Mouse (Mus musculus) midbrain, embryonic 16.5 days (tissue): ENCODE results near the gene Gm49318. TPM values are rescaled to one million over a fixed set of nuclear protein-coding genes. Genes with fewer than 3 reads are reported as not detected.

Source experiments
- ATAC-seq: fragments of 200-750 bp; cut with Nextera tagmentation; 2 replicates; pipeline ENCODE4 v1.8.0; 2017; ENCODE audit warnings: moderate TSS enrichment
- H3K27ac ChIP-seq: fragments of 300-500 bp; sonication (generic); 2 replicates; pipeline ENCODE4 v1.5.1; 2014; ENCODE audit warnings: mild to moderate bottlenecking, low read length, mixed read lengths
- H3K27me3 ChIP-seq: fragments of 300-500 bp; sonication (generic); 2 replicates; pipeline ENCODE4 v1.6.1; 2014; ENCODE audit warnings: low read depth, low read length, mixed read lengths; ENCODE audit not compliant: control insufficient read depth, insufficient read depth
- H3K36me3 ChIP-seq: fragments of 300-500 bp; sonication (generic); 2 replicates; pipeline ENCODE4 v1.6.1; 2014; ENCODE audit warnings: mild to moderate bottlenecking, low read length, moderate library complexity, mixed read lengths; ENCODE audit not compliant: control insufficient read depth, insufficient read depth
- H3K4me1 ChIP-seq: fragments of 300-500 bp; sonication (generic); 2 replicates; pipeline ENCODE4 v1.6.1; 2014; ENCODE audit warnings: mild to moderate bottlenecking, low read length, mixed read lengths; ENCODE audit not compliant: control insufficient read depth, insufficient read depth
- H3K4me2 ChIP-seq: fragments of 300-500 bp; sonication (generic); 2 replicates; pipeline ENCODE4 v1.6.1; 2014; ENCODE audit warnings: mild to moderate bottlenecking, low read length, mixed read lengths
- H3K4me3 ChIP-seq: fragments of 300-500 bp; sonication (generic); 2 replicates; pipeline ENCODE4 v1.5.1; 2014; ENCODE audit warnings: low read depth, mild to moderate bottlenecking, low read length, moderate library complexity, mixed read lengths
- H3K9ac ChIP-seq: fragments of 300-500 bp; sonication (generic); 2 replicates; pipeline ENCODE4 v1.6.1; 2014; ENCODE audit warnings: low read depth, low read length, mixed read lengths
- H3K9me3 ChIP-seq: fragments of 300-500 bp; sonication (generic); replicated peaks from 2 replicates; pipeline ENCODE4 v1.6.1; 2014; ENCODE audit warnings: mild to moderate bottlenecking, low read length, mixed read lengths; ENCODE audit not compliant: control insufficient read depth, poor library complexity, severe bottlenecking
- WGBS: fragments of 180-500 bp; shearing (Covaris S2); extraction: QIAGEN DNeasy Blood & Tissue Kit; methylation state at CpG from one replicate; pipeline ENCODE4 v1.1.7; 2014; 5-methylcytosine and 5-hydroxymethylcytosine counted together
- polyA plus RNA-seq: library from polyadenylated mRNA; unstranded; fragments of >200 nt; fragmentation: Nextera tagmentation; extraction: Ambion mirVana; gene quantifications from 2 replicates; pipeline ENCODE4 v1.2.1, GENCODE M21; 2015

Gm49318 gene
- polyA plus RNA-seq, 1 experiment from 2014 or later, result not detected

- Histone ChIP-seq H3K36me3 (no peaks in the 10 kb centered on the region), H3K9me3 (no peaks in the 10 kb centered on the region), H3K4me2 (peak within 1 kb of the TSS; percentile 75), H3K27me3 (no peaks in the 10 kb centered on the region), H3K9ac (peak within 1 kb of the TSS; percentile 71), H3K4me3 (peak within 1 kb of the TSS; percentile 57), H3K27ac (peak within 1 kb of the TSS; percentile 74), H3K4me1 (peaks cover 21% of the 10 kb centered on the region)
- 4% methylated on average over 57 of the region's 57 CpGs for WGBS
- ATAC-seq, result peak; percentile 98
These were observed 68.6 kb downstream of the Gm49318 start, which contains the start of the genes Ccdc151 and Prkcsh for GRCm38 (mm10) chr9:22002194-22003162. Ccdc151 (minus strand) TSS chr9:22002634. Prkcsh (plus strand) TSS chr9:22002806.

GRCm38 (mm10) chr9:22001633-22002032, 69.4 kb downstream of the Gm49318 start:
- peak overlapping the region; percentile 56; the same call in 1 of the 2 replicates for H3K27ac ChIP-seq
- no peak overlapping the region; the same call in 1 of the 2 replicates for H3K4me3 ChIP-seq
- peak overlapping the region; percentile 69 for H3K4me2 ChIP-seq
- H3K27me3 ChIP-seq, result no peaks in the 10 kb centered on the region
- H3K9me3 ChIP-seq, result no peaks in the 10 kb centered on the region
- H3K4me1 ChIP-seq, result peaks cover 21% of the 10 kb centered on the region
- ATAC-seq, result no peak
- H3K9ac ChIP-seq, result no peak overlapping the region
- no peaks in the 10 kb centered on the region for H3K36me3 ChIP-seq
- WGBS, result 91% methylated on average over 4 of the region's 4 CpGs

GRCm38 (mm10) chr9:22000296-22000695, 70.8 kb downstream of the Gm49318 start:
- H3K4me2 ChIP-seq, result no peak overlapping the region
- no peak overlapping the region for H3K9ac ChIP-seq
- WGBS, result 90% methylated on average over 6 of the region's 6 CpGs
- H3K27ac ChIP-seq, result no peak overlapping the region
- H3K4me3 ChIP-seq, result no peak overlapping the region
- peaks cover 21% of the 10 kb centered on the region for H3K4me1 ChIP-seq
- H3K36me3 ChIP-seq, result no peaks in the 10 kb centered on the region
- H3K27me3 ChIP-seq, result no peaks in the 10 kb centered on the region
- no peak for ATAC-seq
- H3K9me3 ChIP-seq, result no peaks in the 10 kb centered on the region

DNA sequence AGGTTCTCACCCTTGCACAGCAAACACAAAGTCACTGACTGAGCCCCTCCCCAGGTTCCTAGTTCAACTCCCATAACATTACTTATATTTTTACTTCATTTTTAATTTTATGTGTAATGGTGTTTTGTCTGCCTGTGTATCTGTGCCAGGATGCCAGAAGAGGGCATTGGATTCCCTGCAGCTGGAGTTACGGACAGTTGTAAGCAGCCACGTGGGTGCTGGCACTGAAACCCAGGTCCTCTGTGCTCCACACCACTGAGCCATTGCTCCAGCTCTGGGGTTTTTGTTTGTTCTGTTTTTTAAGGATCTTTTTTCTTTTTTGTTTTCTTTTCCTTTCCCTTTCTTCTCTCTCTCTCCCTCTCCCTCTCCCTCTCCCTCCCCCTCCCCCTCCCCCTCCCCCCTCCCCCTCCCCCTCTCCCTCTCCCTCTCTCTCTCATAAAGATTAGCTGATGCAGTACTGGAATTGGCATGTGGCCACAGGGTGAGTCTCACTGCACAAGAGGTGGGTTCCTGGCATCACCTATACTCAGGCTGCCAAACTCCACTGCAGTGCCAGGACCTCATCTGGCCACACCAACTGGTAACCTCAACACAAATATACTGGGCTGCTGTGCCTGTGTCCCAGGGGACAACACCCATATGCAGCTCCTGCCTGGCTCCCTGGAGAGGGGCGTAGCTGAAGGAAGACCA, 74.7 kb downstream of the Gm49318 start:
- H3K9ac ChIP-seq, result no peak overlapping the region
- ATAC-seq, result no peak
- peaks cover 5% of the 10 kb centered on the region for H3K27me3 ChIP-seq
- H3K4me2 ChIP-seq, result no peak overlapping the region
- no peaks in the 10 kb centered on the region for H3K9me3 ChIP-seq
- H3K27ac ChIP-seq, result no peak overlapping the region
- H3K4me1 ChIP-seq, result no peaks in the 10 kb centered on the region
- WGBS, result 86% methylated on average over 3 of the region's 3 CpGs
- no peaks in the 10 kb centered on the region for H3K36me3 ChIP-seq
- no peak overlapping the region for H3K4me3 ChIP-seq

DNA sequence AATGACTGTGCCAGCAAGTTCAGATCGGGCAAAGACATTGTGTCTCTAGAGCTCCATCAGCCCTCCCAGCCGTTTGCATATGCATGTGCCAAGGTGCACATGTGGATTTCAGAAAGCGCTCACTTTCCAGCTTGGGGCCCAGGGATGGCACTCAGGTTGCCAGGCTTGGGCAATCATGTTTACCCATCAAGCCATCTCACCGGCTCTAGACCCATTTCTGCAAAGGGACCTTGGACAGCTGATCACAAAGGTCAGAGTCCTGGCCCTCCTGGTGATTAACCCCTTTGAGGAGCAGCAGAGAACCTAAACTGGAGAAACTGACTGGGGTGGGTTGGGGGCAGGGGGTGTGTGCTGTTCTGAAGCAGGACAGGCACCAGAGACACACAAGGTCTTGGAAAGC, 78.8 kb downstream of the Gm49318 start:
- ATAC-seq, result no peak
- Histone ChIP-seq H3K27ac (no peak overlapping the region), H3K4me1 (peaks cover 19% of the 10 kb centered on the region), H3K27me3 (peaks cover 41% of the 10 kb centered on the region), H3K4me3 (no peak overlapping the region), H3K9ac (no peak overlapping the region), H3K9me3 (no peaks in the 10 kb centered on the region), H3K36me3 (no peaks in the 10 kb centered on the region), H3K4me2 (no peak overlapping the region)
- 75% methylated on average over 4 of the region's 4 CpGs for WGBS

- H3K9ac ChIP-seq, result peak within 1 kb of the TSS; percentile 53; the same call in 1 of the 2 replicates
- H3K9me3 ChIP-seq, result no peaks in the 10 kb centered on the region
- peak within 1 kb of the TSS; percentile 75 for H3K4me2 ChIP-seq
- peak within 1 kb of the TSS; percentile 35 for H3K4me3 ChIP-seq
- no peaks in the 10 kb centered on the region for H3K36me3 ChIP-seq
- 2% methylated on average over 41 of the region's 42 CpGs for WGBS
- H3K27me3 ChIP-seq, result peaks cover 48% of the 10 kb centered on the region
- H3K27ac ChIP-seq, result no peak within 1 kb of the TSS
- no peak for ATAC-seq
- H3K4me1 ChIP-seq, result peaks cover 19% of the 10 kb centered on the region
These were observed 81.6 kb downstream of the Gm49318 start, which contains the start of gene Rgl3 for GRCm38 (mm10) chr9:21989230-21990110. Rgl3 (minus strand) TSS chr9:21989446.

DNA sequence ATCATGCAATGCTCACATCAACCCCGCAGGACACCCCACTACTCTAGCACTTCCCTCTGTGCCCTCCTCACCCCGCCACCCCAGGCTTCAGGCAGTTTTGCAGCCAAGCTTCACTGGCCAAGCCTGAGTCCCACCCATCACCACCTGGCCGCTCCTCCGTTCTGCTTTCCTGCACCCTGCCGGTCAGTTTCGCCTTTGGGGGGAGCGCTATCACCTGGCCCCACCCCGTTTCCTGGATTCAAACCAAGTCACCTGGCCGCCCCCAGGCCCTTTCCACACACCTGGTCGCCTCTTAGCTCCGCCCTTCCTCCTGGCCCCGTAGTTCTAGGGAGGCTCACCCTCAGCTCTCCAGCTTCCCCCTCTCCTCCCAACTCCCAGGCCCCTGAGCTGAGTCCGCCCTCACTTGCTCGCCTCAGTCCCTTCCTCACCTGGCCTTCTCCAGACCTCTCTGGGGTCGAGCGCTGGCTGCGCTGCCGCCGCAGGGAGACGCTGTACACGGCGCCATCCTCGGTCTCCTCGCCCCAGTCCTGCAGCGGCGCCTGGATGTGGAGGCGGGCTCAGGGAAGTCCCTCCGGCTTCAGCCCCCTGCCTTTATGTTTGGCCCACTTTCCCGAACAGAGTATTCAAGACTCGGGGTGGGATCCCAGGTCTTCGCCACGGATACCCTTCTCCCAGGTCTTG, 82.5 kb downstream of the Gm49318 start:
- Histone ChIP-seq H3K4me3 (peak overlapping the region; percentile 35), H3K9ac (peak overlapping the region; percentile 53; the same call in 1 of the 2 replicates), H3K36me3 (no peaks in the 10 kb centered on the region), H3K27me3 (peaks cover 48% of the 10 kb centered on the region), H3K4me2 (peak overlapping the region; percentile 75), H3K9me3 (no peaks in the 10 kb centered on the region), H3K27ac (no peak overlapping the region), H3K4me1 (peaks cover 19% of the 10 kb centered on the region)
- ATAC-seq, result 0 out of 2 replicates have a peak, but pooled peaks have one; percentile 38
- under 1% methylated on average over 32 of the region's 32 CpGs for WGBS
